Mouse (Mus musculus) small intestine, adult 2 months (tissue): ENCODE measurements around the gene Rnf6. TPM values are rescaled to one million over a fixed set of nuclear protein-coding genes. Genes with fewer than 3 reads are reported as not detected.

Source experiments
- H3K27ac ChIP-seq: fragments of 200-500 bp; 2 replicates; pipeline ENCODE4 v1.5.1; 2012; ENCODE audit warnings: low read depth, low read length, control low read depth, inconsistent platforms; ENCODE audit not compliant: insufficient read depth
- H3K27me3 ChIP-seq: fragments of 200-500 bp; 2 replicates; pipeline ENCODE4 v1.6.1; 2012; ENCODE audit warnings: mild to moderate bottlenecking, moderate library complexity, low read length, inconsistent platforms; ENCODE audit not compliant: control insufficient read depth, insufficient read depth
- H3K36me3 ChIP-seq: fragments of 200-500 bp; 2 replicates; pipeline ENCODE4 v1.6.1; 2012; ENCODE audit warnings: mild to moderate bottlenecking, low read length, control low read depth, inconsistent platforms; ENCODE audit not compliant: control insufficient read depth, insufficient read depth
- H3K4me1 ChIP-seq: fragments of 200-500 bp; 2 replicates; pipeline ENCODE4 v1.6.1; 2012; ENCODE audit warnings: low read length, inconsistent platforms, mixed read lengths; ENCODE audit not compliant: control insufficient read depth, insufficient read depth, insufficient read length
- H3K4me3 ChIP-seq: fragments of 200-500 bp; 2 replicates; pipeline ENCODE4 v1.5.1; 2012; ENCODE audit warnings: low read depth, mild to moderate bottlenecking, control low read depth, inconsistent platforms, low read length, moderate library complexity
- CTCF ChIP-seq: fragments of 200-500 bp; IDR thresholded peaks from 2 replicates; pipeline ENCODE4 v1.5.1; 2012; ENCODE audit warnings: low read depth, mild to moderate bottlenecking, control low read depth, inconsistent platforms, low read length, moderate library complexity, mixed read lengths; ENCODE audit not compliant: insufficient replicate concordance, insufficient read length; ENCODE audit errors: extremely low read depth
- POLR2A ChIP-seq: fragments of 200-500 bp; IDR thresholded peaks from 2 replicates; pipeline ENCODE4 v1.6.1; 2012; ENCODE audit warnings: low read depth, mild to moderate bottlenecking, control low read depth, inconsistent platforms, low read length, moderate library complexity
- WGBS: fragments of 180-500 bp; shearing (Covaris S2); methylation state at CpG from one replicate; pipeline ENCODE4 v1.1.7; 2018; 5-methylcytosine and 5-hydroxymethylcytosine counted together
- polyA plus RNA-seq: library from polyadenylated mRNA; depleted of rRNA; stranded (reverse); fragments of >200 nt; gene quantifications from 2 replicates; pipeline ENCODE4 v1.2.3, GENCODE M21; 2012

Gene Rnf6
- polyA plus RNA-seq, 1 experiment: 12.9 TPM

DNA sequence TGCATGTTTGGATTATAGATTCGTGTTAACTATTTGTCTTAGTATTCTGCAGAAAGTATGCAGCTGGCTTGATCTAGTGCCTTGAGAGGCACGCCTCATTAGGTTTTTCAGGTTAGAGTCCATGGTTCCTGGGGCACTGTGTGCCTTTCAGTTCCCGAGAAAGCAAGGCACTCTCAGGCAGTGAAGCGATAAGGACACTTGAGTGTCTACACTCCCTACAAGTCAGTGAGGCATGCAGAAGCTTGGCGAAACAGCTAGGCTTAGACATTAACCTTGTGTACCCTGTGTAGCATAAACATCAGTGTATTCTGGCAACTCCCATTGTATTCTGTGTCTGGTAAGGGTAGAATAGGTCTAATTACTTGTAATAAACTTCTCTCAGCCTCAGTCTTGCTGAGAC lies 15.8 kb downstream of the Rnf6 start:
- Histone ChIP-seq H3K4me1 (no peaks in the 10 kb centered on the region), H3K27me3 (no peaks in the 10 kb centered on the region), H3K36me3 (peaks cover 44% of the 10 kb centered on the region), H3K4me3 (no peak overlapping the region), H3K27ac (no peak overlapping the region)
- WGBS: 71% methylated on average over 5 of the region's 5 CpGs
- TF ChIP-seq POLR2A (no peak), CTCF (no peak)

DNA sequence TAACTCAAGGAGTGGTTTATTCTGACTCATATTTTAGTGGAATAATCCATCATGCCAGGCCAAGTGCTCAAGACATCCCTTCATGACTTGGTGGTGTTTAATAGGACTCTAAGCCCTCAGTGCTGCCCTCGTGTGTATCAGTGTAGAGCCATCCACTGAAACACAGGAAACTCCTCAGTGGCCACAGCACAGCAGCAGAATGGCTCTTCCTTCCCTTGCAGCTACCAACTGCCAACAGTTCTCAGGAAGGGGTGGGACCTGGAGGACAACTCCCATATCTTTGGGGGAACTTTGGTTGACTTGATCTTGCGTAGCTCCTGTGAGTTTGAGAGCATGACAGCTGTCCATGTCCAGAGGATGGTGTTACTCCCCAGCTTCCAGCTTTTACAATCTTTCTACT lies 17.4 kb downstream of the Rnf6 start:
- H3K36me3 ChIP-seq: peaks cover 33% of the 10 kb centered on the region
- TF ChIP-seq CTCF (no peak), POLR2A (no peak)
- no peak overlapping the region for H3K4me3 ChIP-seq
- 71% methylated on average over 2 of the region's 2 CpGs for WGBS
- no peak overlapping the region for H3K27ac ChIP-seq
- no peaks in the 10 kb centered on the region for H3K27me3 ChIP-seq
- H3K4me1 ChIP-seq: no peaks in the 10 kb centered on the region

DNA sequence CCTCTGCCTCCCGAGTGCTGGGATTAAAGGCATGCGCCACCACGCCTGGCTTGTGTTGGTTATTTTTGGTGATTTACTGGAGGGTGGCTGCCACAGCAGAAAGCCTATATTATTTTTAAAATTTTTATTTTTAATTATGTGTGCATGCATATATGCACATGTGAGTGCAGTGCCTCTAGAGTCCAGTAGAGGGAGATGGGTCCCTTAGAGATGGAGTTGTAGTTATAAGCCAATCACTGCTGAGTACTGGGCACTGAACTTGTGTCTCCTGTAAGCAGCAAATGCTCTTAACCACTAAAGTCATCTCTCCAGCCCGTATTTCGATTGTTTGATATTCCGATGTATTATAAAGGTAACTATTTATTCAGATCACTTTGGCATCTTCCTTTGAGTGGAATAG lies 20.8 kb downstream of the Rnf6 start:
- 98% methylated on average over 6 of the region's 6 CpGs for whole genome bisulfite sequencing

DNA sequence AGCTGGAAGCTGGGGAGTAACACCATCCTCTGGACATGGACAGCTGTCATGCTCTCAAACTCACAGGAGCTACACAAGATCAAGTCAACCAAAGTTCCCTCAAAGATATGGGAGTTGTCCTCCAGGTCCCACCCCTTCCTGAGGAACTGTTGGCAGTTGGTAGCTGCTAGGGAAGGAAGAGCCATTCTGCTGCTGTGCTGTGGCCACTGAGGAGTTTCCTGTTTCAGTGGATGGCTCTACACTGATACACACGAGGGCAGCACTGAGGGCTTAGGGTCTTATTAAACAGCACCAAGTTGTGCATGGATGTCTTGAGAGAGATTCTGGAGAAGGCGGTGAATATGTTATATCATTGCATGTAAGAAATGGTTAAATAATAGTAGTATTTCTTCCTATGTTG lies 21.8 kb downstream of the Rnf6 start:
- TF ChIP-seq POLR2A (no peak), CTCF (no peak)
- no peak overlapping the region for H3K4me3 ChIP-seq
- H3K27me3 ChIP-seq: no peaks in the 10 kb centered on the region
- H3K27ac ChIP-seq: no peak overlapping the region
- H3K36me3 ChIP-seq: peaks cover 12% of the 10 kb centered on the region
- WGBS: 72% methylated on average over 2 of the region's 2 CpGs
- no peaks in the 10 kb centered on the region for H3K4me1 ChIP-seq

More for the DNA sequence above, 20.8 kb downstream of the Rnf6 start:
- Histone ChIP-seq H3K36me3 (peaks cover 14% of the 10 kb centered on the region), H3K27ac (no peak overlapping the region), H3K4me1 (no peaks in the 10 kb centered on the region), H3K4me3 (no peak overlapping the region), H3K27me3 (no peaks in the 10 kb centered on the region)
- no peak for TF ChIP-seq POLR2A
- TF ChIP-seq CTCF: no peak

DNA sequence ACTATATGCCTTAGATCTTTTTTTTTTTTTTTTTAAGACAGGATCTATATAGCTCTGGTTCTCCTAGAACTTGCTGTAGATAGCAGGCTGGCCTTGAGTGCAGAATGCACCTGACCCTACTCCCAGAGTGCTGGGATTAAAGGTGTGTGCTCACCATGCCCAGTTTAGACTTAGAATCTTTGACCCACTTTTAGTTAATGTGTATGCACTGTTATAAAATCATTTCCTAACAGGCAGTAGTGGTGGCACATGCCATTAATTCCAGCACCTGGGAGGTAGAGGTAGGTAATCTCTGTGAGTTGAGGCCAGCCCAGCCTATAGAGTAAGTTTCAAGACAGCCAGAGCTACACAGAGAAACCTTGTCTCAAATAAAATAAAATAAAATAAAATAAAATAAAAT lies 22.3 kb downstream of the Rnf6 start:
- Histone ChIP-seq H3K36me3 (peaks cover 12% of the 10 kb centered on the region), H3K4me3 (no peak overlapping the region), H3K4me1 (no peaks in the 10 kb centered on the region), H3K27ac (no peak overlapping the region), H3K27me3 (no peaks in the 10 kb centered on the region)
- TF ChIP-seq CTCF (no peak), POLR2A (no peak)

DNA sequence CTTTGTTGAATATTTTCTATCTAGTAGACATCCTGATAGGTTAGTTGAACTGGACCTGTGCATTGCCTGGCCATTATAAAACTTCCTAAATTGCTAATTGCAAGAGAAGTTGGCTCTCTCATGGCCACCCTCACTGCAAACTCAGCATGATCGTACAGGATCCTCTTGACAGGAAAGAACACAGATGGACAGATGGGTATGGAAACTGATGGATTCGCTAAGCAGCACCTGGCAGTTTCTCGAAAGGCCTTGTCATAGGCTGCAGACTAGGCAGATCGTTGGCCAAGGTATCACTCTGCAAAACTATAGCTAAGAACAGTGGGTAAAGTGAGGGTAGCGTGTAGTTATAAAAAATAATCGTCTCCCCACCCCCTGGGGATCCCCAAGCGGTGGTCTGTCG lies 28.0 kb downstream of the Rnf6 start:
- H3K36me3 ChIP-seq: 0 out of 2 replicates have a peak, but pooled peaks cover 4% of the 10 kb centered on the region
- no peak overlapping the region for H3K4me3 ChIP-seq
- H3K27ac ChIP-seq: no peak overlapping the region
- 87% methylated on average over 8 of the region's 8 CpGs for WGBS
- TF ChIP-seq CTCF: no peak
- TF ChIP-seq POLR2A: no peak
- H3K4me1 ChIP-seq: no peaks in the 10 kb centered on the region
- H3K27me3 ChIP-seq: no peaks in the 10 kb centered on the region

DNA sequence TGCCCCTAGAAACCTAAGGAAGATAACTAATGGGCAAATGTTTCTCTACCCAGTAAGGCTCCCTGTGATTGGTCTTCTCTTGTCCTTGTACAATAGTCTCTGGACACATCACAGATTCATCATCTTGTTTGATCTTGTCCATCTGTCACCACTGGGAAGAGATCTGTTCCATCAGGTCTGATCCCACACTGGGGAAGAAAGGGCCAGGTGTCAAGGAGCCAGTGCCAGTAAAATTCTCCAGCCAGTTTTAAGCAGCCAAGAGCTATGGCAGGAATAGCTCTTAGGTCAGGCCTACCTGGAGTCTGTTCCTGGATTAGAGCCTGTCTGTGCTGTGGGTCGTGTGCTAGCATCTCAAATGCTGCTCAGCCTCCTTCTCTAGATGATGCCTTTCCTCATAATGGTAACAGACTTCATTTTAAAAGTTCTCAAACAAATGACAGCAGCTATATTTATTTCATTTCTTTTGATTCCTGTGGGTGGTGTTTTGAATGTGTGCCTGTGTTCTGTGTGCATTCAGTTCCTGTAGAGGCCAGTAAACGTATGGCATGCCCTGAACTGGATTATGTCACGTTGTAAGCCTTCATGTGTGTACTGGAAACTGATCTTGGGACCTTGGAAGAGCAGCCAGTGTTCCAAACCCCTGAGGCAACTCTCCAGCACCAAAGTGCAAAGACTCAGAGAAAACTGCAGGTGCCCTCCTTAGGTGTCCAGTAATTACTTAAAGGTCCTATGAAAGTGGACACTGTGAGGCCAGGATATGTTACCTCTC lies 30.7 kb downstream of the Rnf6 start:
- no peak for TF ChIP-seq POLR2A
- no peak for TF ChIP-seq CTCF
- no peaks in the 10 kb centered on the region for H3K4me1 ChIP-seq
- no peaks in the 10 kb centered on the region for H3K27me3 ChIP-seq
- no peak overlapping the region for H3K4me3 ChIP-seq
- H3K27ac ChIP-seq: no peak overlapping the region
- no peaks in the 10 kb centered on the region for H3K36me3 ChIP-seq
- 68% methylated on average over 3 of the region's 3 CpGs for WGBS

DNA sequence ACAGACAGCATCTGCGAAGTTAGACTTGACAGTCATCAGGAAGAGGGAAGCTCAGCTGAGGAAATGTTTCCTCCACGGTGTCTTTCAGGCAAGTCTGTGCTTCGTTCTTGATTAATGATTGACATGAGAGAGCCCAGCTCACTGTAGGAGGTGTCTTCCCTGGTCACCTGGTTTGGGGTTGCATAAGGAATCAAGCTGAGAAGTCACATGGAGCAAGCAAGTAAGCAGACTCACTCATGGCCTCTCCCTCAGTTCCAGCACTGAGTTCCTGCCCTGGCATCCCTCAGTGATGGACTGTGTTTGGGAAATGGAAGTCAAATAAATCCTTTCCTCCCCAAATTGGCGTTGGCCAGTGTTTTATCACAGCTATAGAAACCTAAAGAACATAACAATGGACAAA lies 31.3 kb downstream of the Rnf6 start:
- H3K27ac ChIP-seq: no peak overlapping the region
- H3K4me1 ChIP-seq: no peaks in the 10 kb centered on the region
- TF ChIP-seq CTCF (no peak), POLR2A (no peak)
- H3K4me3 ChIP-seq: no peak overlapping the region
- WGBS: 31% methylated on average over 4 of the region's 4 CpGs
- H3K27me3 ChIP-seq: no peaks in the 10 kb centered on the region
- H3K36me3 ChIP-seq: no peaks in the 10 kb centered on the region
